Mouse (Mus musculus) lung, adult 2 months (tissue): Measurements from ENCODE around the gene Gmpr.

Source experiments
- CTCF ChIP-seq: fragments of 200-500 bp; IDR thresholded peaks from 2 replicates; pipeline ENCODE4 v1.5.1; 2011; ENCODE audit warnings: mild to moderate bottlenecking, low read length, control low read depth; ENCODE audit not compliant: insufficient read depth
- POLR2A ChIP-seq: fragments of 200-500 bp; IDR thresholded peaks from 2 replicates; pipeline ENCODE4 v1.6.1; 2011; ENCODE audit warnings: low read depth, mild to moderate bottlenecking, control low read depth, low read length, borderline replicate concordance; ENCODE audit errors: extremely low read depth

DNA sequence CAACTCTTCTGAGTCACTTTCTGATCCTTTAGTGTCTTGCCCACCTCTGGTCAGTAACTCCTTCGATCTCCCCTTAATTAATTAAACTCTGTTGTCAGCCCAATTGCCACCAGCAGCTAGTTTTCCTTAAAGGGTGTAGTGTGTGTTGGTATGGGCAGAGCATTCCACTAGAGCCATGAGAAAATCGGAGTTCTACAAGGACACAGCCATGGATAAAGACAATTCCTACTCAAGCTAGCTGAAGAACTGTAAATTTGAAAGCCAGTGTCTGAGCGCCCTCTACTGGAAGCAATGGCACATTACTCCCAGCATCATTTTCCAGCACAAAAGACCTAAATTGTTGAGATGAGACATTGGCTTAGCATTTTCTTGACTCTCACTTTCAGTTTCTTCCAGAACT lies 30.1 kb upstream of the Gmpr start:
- TF ChIP-seq CTCF, result peak; percentile 63
- no peak for TF ChIP-seq POLR2A
